Mouse (Mus musculus) liver, embryonic 12.5 days (tissue): Measurements from ENCODE around the gene Rptor. TPM values are rescaled to one million over a fixed set of nuclear protein-coding genes. Genes with fewer than 3 reads are reported as not detected.
A peak's percentile ranks its signal among the peaks of the same experiment; 100 is the strongest.

Source experiments
- ATAC-seq: fragments of 200-750 bp; cut with Nextera tagmentation; 2 replicates; pipeline ENCODE4 v1.8.0; 2017; ENCODE audit warnings: moderate number of reproducible peaks, mild to moderate bottlenecking, moderate library complexity
- H3K27ac ChIP-seq: fragments of 300-500 bp; sonication (generic); 2 replicates; pipeline ENCODE4 v1.5.1; 2016; ENCODE audit warnings: mild to moderate bottlenecking
- H3K27me3 ChIP-seq: fragments of 300-500 bp; sonication (generic); replicated peaks from 2 replicates; pipeline ENCODE4 v1.6.1; 2016; ENCODE audit warnings: mild to moderate bottlenecking, moderate library complexity
- H3K36me3 ChIP-seq: fragments of 300-500 bp; sonication (generic); 2 replicates; pipeline ENCODE4 v1.6.1; 2016; ENCODE audit warnings: mild to moderate bottlenecking, moderate library complexity
- H3K4me1 ChIP-seq: fragments of 300-500 bp; sonication (generic); 2 replicates; pipeline ENCODE4 v1.6.1; 2016
- H3K4me2 ChIP-seq: fragments of 300-500 bp; sonication (generic); 2 replicates; pipeline ENCODE4 v1.6.1; 2016; ENCODE audit warnings: mild to moderate bottlenecking, moderate library complexity
- H3K4me3 ChIP-seq: fragments of 300-500 bp; sonication (generic); 2 replicates; pipeline ENCODE4 v1.5.1; 2016; ENCODE audit warnings: mild to moderate bottlenecking, moderate library complexity
- H3K9ac ChIP-seq: fragments of 300-500 bp; sonication (generic); 2 replicates; pipeline ENCODE4 v1.6.1; 2016; ENCODE audit warnings: mild to moderate bottlenecking, moderate library complexity
- H3K9me3 ChIP-seq: fragments of 300-500 bp; sonication (generic); replicated peaks from 2 replicates; pipeline ENCODE4 v1.6.1; 2016; ENCODE audit warnings: mild to moderate bottlenecking, moderate library complexity
- WGBS: fragments of 180-500 bp; shearing (Covaris S2); methylation state at CpG from one replicate; pipeline ENCODE4 v1.1.7; 2016; ENCODE audit not compliant: insufficient replicate concordance; 5-methylcytosine and 5-hydroxymethylcytosine counted together
- polyA plus RNA-seq: library from polyadenylated mRNA; unstranded; fragments of >200 nt; fragmentation: Nextera tagmentation; extraction: Ambion mirVana; gene quantifications from 2 replicates; pipeline ENCODE4 v1.2.1, GENCODE M21; 2016

Gene Rptor
- polyA plus RNA-seq, 1 experiment from 2014 or later = 11.3 TPM

- H3K9ac ChIP-seq = no peak overlapping the region
- no peaks in the 10 kb centered on the region for H3K27me3 ChIP-seq
- no peaks in the 10 kb centered on the region for H3K9me3 ChIP-seq
- peaks cover 11% of the 10 kb centered on the region for H3K36me3 ChIP-seq
- 62% methylated on average over 3 of the region's 3 CpGs for WGBS
- no peak overlapping the region for H3K27ac ChIP-seq
- no peak overlapping the region for H3K4me3 ChIP-seq
- ATAC-seq = no peak
- peaks cover 21% of the 10 kb centered on the region; the same call in 1 of the 2 replicates for H3K4me1 ChIP-seq
- no peak overlapping the region for H3K4me2 ChIP-seq
Measured at GRCm38 (mm10) chr11:119631222-119631870, 28.6 kb downstream of the Rptor start.

GRCm38 (mm10) chr11:119636371-119636883, 33.7 kb downstream of the Rptor start:
- Histone ChIP-seq H3K4me2 (no peak overlapping the region), H3K4me3 (no peak overlapping the region), H3K4me1 (peaks cover 5% of the 10 kb centered on the region; the same call in 1 of the 2 replicates), H3K9ac (no peak overlapping the region), H3K27me3 (no peaks in the 10 kb centered on the region), H3K36me3 (no peaks in the 10 kb centered on the region), H3K9me3 (no peaks in the 10 kb centered on the region), H3K27ac (no peak overlapping the region)
- 71% methylated on average over 4 of the region's 4 CpGs for WGBS
- no peak for ATAC-seq

GRCm38 (mm10) chr11:119637519-119637918, 34.8 kb downstream of the Rptor start:
- Histone ChIP-seq H3K36me3 (no peaks in the 10 kb centered on the region), H3K4me3 (no peak overlapping the region), H3K9me3 (no peaks in the 10 kb centered on the region), H3K27me3 (no peaks in the 10 kb centered on the region), H3K9ac (no peak overlapping the region), H3K4me1 (0 out of 2 replicates have a peak, but pooled peaks cover 4% of the 10 kb centered on the region), H3K4me2 (no peak overlapping the region), H3K27ac (no peak overlapping the region)
- no peak for ATAC-seq
- 72% methylated on average over 6 of the region's 6 CpGs for WGBS

GRCm38 (mm10) chr11:119640491-119640890, 37.8 kb downstream of the Rptor start:
- Histone ChIP-seq H3K4me1 (peaks cover 19% of the 10 kb centered on the region), H3K27ac (no peak overlapping the region), H3K4me3 (no peak overlapping the region), H3K4me2 (no peak overlapping the region), H3K27me3 (no peaks in the 10 kb centered on the region), H3K36me3 (no peaks in the 10 kb centered on the region), H3K9ac (no peak overlapping the region), H3K9me3 (no peaks in the 10 kb centered on the region)
- 81% methylated on average over 9 of the region's 9 CpGs for WGBS
- ATAC-seq = no peak

- H3K27ac ChIP-seq = no peak overlapping the region
- ATAC-seq = no peak
- 86% methylated on average over 9 of the region's 9 CpGs for WGBS
- H3K4me2 ChIP-seq = no peak overlapping the region
- no peaks in the 10 kb centered on the region for H3K36me3 ChIP-seq
- no peak overlapping the region for H3K4me3 ChIP-seq
- H3K4me1 ChIP-seq = peaks cover 19% of the 10 kb centered on the region
- H3K9me3 ChIP-seq = no peaks in the 10 kb centered on the region
- H3K9ac ChIP-seq = no peak overlapping the region
- no peaks in the 10 kb centered on the region for H3K27me3 ChIP-seq
Measured at GRCm38 (mm10) chr11:119641831-119642381, 39.2 kb downstream of the Rptor start.

- H3K27me3 ChIP-seq = no peaks in the 10 kb centered on the region
- WGBS = 75% methylated on average over 7 of the region's 7 CpGs
- H3K4me1 ChIP-seq = peaks cover 17% of the 10 kb centered on the region
- no peak; the same call in 1 of the 2 replicates for ATAC-seq
- no peaks in the 10 kb centered on the region for H3K36me3 ChIP-seq
- H3K9me3 ChIP-seq = no peaks in the 10 kb centered on the region
- H3K4me3 ChIP-seq = no peak overlapping the region
- H3K9ac ChIP-seq = no peak overlapping the region
- no peak overlapping the region for H3K27ac ChIP-seq
- H3K4me2 ChIP-seq = no peak overlapping the region
Measured at GRCm38 (mm10) chr11:119643347-119643746, 40.6 kb downstream of the Rptor start.

- no peak for ATAC-seq
- no peaks in the 10 kb centered on the region for H3K9me3 ChIP-seq
- peaks cover 18% of the 10 kb centered on the region for H3K4me1 ChIP-seq
- H3K9ac ChIP-seq = no peak overlapping the region
- H3K4me3 ChIP-seq = no peak overlapping the region
- H3K27ac ChIP-seq = no peak overlapping the region
- WGBS = 37% methylated on average over 7 of the region's 7 CpGs
- no peaks in the 10 kb centered on the region for H3K36me3 ChIP-seq
- no peaks in the 10 kb centered on the region for H3K27me3 ChIP-seq
- H3K4me2 ChIP-seq = no peak overlapping the region
Measured at GRCm38 (mm10) chr11:119644140-119644539, 41.4 kb downstream of the Rptor start.

GRCm38 (mm10) chr11:119644612-119645379, 42.1 kb downstream of the Rptor start:
- H3K4me3 ChIP-seq = no peak overlapping the region
- 77% methylated on average over 14 of the region's 14 CpGs for WGBS
- no peaks in the 10 kb centered on the region for H3K9me3 ChIP-seq
- H3K27me3 ChIP-seq = no peaks in the 10 kb centered on the region
- H3K36me3 ChIP-seq = no peaks in the 10 kb centered on the region
- H3K27ac ChIP-seq = no peak overlapping the region
- no peak overlapping the region for H3K4me2 ChIP-seq
- no peak overlapping the region for H3K9ac ChIP-seq
- H3K4me1 ChIP-seq = peaks cover 18% of the 10 kb centered on the region
- ATAC-seq = no peak

GRCm38 (mm10) chr11:119650456-119650855, 47.8 kb downstream of the Rptor start:
- no peak for ATAC-seq
- Histone ChIP-seq H3K36me3 (no peaks in the 10 kb centered on the region), H3K9me3 (no peaks in the 10 kb centered on the region), H3K4me3 (no peak overlapping the region), H3K27me3 (no peaks in the 10 kb centered on the region), H3K4me1 (0 out of 2 replicates have a peak, but pooled peaks cover 17% of the 10 kb centered on the region), H3K9ac (no peak overlapping the region), H3K27ac (no peak overlapping the region), H3K4me2 (no peak overlapping the region)

GRCm38 (mm10) chr11:119653336-119653735, 50.6 kb downstream of the Rptor start:
- 72% methylated on average over 9 of the region's 9 CpGs for WGBS
- Histone ChIP-seq H3K27ac (no peak overlapping the region), H3K4me2 (no peak overlapping the region), H3K9me3 (no peaks in the 10 kb centered on the region), H3K36me3 (peaks cover 4% of the 10 kb centered on the region), H3K4me1 (peaks cover 36% of the 10 kb centered on the region), H3K4me3 (no peak overlapping the region), H3K9ac (no peak overlapping the region), H3K27me3 (no peaks in the 10 kb centered on the region)
- no peak for ATAC-seq

- Histone ChIP-seq H3K4me2 (peak overlapping the region; percentile 32), H3K27me3 (no peaks in the 10 kb centered on the region), H3K36me3 (peaks cover 12% of the 10 kb centered on the region), H3K9ac (no peak overlapping the region), H3K27ac (peak overlapping the region; percentile 4; the same call in 1 of the 2 replicates), H3K4me3 (no peak overlapping the region), H3K4me1 (peaks cover 62% of the 10 kb centered on the region), H3K9me3 (no peaks in the 10 kb centered on the region)
- ATAC-seq = peak; percentile 62; the same call in 1 of the 2 replicates
- WGBS = 33% methylated on average over 6 of the region's 6 CpGs
Measured at GRCm38 (mm10) chr11:119657534-119657933, 54.8 kb downstream of the Rptor start.

GRCm38 (mm10) chr11:119659296-119659695, 56.6 kb downstream of the Rptor start:
- no peak overlapping the region for H3K27ac ChIP-seq
- H3K36me3 ChIP-seq = peaks cover 12% of the 10 kb centered on the region
- H3K9me3 ChIP-seq = no peaks in the 10 kb centered on the region
- no peaks in the 10 kb centered on the region for H3K27me3 ChIP-seq
- no peak overlapping the region for H3K4me2 ChIP-seq
- peaks cover 70% of the 10 kb centered on the region for H3K4me1 ChIP-seq
- ATAC-seq = no peak
- H3K4me3 ChIP-seq = no peak overlapping the region
- 79% methylated on average over 3 of the region's 3 CpGs for WGBS
- no peak overlapping the region for H3K9ac ChIP-seq
